Mouse (Mus musculus): ENCODE results near the gene Slc23a2.

Slc23a2 gene

DNA sequence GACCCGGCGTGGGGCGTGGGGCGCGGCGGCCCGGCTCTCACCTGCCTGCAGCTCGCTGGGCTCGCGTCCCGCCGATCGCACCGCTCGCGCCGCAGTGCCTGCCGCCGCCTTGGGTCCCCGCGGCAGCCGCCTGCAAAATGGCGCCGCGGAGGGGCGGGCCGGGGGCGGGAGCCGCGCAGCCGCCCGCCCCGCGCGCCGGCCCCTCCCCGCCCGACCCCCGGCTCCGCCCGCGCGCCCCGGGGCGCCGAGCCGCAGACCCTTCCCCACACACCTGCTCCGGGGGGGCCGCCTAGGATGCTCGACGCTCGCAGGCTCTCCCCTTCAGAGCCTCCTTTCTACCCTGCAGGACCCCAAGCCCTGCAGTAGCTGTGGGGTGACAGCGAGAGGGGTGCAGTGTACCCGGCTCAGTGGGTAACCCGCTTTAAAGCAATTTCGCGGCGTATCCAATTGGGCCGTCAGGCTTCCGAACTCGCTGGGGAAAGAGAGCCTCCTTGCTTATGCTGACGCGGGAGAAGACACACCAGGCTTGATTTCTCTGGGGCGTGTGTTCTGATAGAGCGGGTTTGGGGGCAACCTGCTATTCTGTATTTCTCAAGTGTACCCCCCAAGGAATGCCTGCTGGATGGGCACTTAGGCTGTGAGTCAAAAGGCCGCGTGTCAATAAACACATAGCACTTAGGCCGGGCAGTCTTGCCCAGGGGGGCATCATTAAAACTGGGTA, at the start of gene Slc23a2:
Gene Slc23a2, minus strand, starts transcription at position 138 of the 721 bp plus-strand sequence.
- peak; percentile 72 for DNase-seq

DNA sequence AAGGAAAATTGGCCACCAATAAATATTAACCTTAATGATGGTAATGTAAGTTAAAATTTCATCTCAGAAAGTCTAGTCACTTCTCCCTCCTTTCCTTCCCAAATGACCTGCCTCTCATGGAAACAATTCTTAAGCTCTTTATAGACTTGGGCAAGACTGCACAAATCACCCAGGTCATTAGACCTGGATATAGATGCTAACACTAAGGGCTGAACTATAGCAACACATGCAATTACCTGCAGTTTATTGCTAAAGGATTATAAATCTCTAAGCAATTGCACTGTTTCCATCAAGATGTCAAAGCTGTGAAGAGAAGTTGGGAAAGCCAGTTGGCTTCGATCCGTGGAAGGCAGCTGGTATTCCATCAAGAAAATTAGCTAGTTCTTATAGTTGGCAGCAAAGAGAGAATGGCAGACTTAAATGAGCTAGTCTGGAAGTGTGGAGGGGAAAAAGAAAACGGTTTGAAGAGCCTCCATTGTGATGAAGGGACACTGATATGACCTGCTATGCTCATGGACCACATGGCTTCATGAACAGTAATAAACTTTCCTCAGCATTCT, 45.8 kb upstream of the Slc23a2 start:
- no peak for DNase-seq

DNA sequence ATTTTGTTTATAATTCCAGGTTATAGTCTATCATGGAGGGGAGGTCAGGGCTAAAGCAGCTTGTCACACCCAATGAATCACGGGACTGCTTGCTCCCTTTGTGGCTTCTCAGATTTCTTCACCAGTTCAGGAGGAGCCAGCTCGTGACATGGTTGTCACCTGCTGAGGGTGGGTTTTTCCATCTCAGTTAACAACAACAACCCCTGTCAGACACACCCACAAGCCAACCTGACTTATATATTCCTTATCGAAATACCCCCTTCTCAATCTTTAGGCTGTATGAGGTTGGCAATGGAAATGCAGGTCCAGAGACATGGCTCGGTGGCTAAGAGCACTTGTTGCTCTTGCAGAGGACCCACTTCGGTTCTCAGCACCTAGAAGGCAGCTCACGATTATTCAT, 39.0 kb upstream of the Slc23a2 start:
- no peak for DNase-seq

DNA sequence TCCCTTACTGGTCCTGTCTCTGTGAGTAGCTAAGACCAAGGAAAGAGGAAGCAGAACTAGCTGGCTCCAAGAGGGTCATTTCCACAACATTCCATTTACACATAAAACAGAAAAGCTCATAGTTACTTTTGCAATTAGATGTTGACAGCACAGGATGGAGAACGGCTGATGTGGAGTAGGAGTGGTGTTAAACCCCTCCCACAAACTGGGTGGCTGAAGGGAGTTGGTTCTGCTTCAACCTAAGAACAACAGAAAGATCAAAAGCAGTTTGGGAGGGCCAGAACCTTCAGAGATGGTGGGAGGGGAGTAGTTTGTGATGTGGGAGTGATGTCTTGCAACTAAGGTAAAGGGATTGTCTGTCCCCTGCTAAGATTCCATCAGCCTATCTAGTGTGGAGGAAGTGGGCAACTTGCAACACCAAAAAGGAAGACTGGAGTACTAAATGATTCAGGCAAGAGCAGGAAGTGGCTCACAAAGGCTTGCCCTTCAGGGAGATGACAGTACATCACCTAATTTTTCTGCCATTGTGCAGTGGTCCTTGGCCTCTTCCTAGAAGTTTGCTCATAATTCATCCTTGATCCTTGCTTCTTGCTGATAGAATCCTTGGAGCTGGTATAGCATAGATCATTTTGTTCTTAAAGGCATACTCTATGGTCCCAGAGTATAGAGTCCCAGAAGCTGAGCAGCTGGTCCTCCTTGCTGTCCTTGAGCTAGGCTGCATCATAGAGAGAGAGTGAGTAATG, 35.7 kb upstream of the Slc23a2 start:
- no peak for DNase-seq

DNA sequence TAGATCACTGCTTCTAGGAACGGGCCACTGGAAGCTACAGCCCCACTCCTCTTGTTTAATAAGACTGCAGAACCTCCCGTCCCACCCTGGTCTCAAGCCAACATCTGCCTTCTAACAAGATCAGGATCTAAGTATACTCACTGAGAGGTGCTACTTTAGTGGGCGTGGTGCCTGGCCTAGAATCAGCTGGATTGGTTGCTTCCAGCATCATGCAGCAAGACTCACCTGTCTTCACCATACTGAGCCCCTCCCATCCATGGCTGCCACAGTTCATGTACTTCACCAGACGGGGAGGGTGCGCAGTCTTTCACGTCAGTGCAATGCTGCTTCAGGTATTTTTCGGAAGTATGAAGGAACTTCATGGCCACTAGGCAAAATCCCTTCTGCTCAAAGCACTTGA, 34.5 kb upstream of the Slc23a2 start:
- DNase-seq, result peak; percentile 10

DNA sequence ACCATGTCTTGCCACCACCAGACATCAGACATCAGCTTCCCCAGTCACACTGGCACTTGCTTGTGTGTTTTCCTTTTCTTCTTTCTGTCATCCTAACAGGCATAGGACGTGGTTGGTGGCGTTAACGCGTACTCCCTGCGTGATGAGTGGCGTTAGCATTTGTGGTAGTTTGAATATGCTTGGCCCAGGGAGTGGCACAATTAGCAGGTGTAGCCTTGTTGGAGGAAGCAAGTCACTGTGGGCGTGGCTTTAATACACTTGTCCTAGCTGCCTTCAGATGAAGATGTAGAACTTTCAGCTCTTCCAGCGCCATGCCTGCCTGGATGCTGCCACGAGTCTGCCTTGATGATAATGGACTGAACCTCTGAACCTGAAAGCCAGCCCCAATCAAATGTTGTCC, 32.5 kb upstream of the Slc23a2 start:
- DNase-seq, result no peak

DNA sequence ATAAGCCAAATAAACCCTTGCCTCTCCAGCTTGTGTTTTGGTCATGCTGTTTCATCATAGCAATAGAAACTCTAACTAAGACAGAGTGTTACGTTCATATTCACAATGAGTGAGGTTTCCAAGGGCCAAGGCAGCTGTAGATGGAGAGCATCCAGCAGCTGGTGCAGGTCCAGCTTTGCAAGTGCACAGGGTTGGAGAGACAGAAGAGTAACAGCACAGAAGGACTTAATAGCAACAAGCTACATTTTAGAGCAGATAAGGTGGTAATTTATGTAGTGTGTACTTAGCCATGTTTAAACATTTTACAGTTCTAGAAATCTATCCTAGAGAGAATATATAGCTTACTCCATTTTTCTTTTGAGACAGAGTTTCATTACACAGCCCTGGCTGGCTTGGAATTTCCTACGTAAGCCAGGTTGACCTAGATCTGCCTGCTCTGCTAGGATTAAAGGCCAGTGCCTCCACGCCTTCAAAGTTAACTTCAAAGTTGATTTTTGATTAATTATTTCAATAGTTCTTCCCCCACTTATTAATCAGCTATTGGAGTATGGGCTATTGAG, 31.5 kb upstream of the Slc23a2 start:
- DNase-seq, result no peak

DNA sequence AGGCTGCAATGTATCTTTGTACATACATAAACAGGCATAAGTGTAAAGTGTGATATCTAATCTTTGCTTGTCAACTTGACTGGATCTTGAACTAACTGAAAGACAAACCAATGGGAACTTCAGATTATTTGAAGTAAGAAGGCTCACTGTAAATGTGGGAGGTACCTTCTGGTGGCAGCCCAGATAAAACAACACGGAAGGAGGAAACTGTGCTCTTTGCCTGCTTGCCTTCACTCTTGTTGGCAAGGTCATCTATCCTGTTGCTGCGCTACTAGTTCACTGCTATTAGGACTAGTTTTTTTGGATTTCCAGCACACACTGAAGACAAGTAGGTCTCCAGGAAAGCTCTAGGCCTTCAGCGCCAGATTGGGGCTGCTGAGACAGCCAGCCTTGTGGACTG, 29.1 kb upstream of the Slc23a2 start:
- no peak for DNase-seq

DNA sequence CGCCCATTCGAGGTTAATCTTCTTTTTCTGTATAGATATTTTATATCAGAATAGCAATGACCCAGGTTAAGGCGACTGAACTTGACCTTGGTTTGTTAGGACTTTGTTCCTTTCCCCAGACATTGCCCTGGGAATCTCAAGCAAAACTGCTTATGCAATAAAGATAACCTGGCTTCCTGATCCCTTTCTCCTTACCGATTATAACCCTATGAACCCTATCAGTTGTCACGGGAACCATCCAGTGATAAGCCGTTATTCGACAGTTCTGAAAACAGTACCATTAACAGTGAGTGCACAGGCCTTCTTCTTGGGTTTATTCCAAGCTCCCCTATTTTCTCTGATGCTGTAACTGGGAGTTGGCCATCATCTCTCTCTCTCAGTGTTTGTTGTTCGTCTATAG, 27.0 kb upstream of the Slc23a2 start:
- no peak for DNase-seq

DNA sequence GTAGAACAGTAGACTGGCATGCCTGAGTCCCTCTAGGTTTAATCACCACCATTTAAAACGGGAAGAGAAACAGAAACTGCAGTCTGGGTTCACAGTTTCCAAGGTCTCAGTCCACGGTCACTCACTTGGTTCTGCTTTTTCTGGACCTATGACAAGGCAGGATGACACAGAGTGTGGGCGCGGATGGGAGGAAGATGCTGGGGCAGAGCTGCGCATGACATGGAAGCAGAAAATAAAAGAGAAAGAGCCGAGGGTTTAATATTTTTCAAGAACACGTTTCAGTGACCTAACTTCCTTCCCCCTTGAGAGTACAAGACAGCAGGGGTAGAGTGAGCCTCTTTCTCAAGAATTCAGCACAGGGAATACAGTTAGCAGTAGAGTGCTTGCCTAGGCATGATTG, 24.2 kb upstream of the Slc23a2 start:
- DNase-seq, result no peak

DNA sequence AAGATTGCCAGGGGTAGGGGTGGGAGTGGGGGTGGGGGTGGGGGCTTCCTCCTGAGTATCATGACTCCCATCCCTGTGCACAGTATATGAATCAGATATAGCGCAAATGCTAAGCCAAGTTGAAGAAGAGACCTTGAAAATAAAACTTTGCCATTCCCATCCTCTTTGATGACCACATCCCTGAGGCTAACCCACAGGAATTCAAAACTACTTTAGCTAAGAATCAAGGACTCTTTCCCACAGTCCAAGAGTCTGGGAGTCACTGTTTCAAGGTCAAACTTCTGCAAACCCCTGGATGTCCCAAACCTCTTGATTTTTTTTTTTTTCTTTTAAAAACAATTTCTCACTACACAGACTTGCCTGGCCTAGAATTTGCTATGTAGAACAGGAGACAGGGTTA, 18.7 kb upstream of the Slc23a2 start:
- no peak for DNase-seq

DNA sequence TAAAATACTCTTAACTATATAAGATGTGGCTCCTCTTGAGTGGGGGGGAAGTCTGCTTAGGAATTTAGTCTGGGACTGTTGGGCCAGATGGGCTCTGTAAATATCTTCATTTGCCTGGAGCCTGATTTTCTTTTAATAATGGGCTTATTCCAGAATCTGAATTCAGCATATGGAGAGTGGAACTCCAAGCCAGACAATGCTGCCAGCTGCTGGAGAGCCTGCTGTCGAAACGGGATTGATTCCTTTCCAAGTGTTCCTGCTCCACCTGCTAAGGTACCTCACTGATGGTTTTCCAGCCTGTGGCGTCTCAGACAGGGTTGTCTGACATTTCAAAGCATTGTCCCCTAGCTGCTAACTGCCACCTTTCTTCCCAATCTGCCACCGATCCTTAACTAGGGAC, 12.6 kb upstream of the Slc23a2 start:
- no peak for DNase-seq

DNA sequence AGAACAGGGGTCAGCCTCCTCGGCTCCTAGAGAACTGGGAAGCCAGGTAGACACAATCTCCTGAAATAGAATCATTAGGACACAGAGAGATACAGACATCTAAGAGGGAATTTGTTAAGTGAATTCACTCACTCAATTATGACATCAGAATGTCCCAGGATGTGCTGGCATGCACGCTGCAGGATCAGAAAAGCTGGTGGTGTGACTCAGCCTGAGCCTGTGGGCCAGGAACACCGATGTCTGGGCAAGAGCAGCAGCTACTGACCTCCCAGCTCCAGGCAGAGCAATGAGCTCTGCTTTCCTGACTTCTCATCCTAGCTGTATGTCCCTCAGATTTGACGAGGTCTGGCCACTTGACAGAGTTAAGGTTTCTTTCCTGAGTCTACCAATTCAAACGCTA, 7.8 kb upstream of the Slc23a2 start:
- no peak for DNase-seq

DNA sequence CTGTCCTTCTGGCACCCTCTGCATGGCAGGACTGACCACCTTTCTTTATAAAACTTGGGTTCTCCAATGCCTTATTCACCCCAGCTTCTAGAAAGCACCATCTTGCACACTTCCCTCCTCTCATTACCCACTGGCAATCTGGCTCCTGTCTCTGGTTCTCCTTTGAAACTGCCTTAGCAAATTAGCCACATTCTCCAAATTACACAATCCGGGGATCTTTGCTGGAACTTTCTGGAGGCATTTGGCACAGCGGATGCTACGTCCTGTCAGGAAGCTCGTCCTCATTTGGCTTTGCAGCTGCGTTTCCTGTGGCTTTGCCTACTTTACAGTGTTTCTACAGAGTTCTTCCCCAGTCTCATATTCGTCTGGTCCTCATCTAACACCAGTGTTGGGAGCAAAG, 6.7 kb upstream of the Slc23a2 start:
- DNase-seq, result no peak

DNA sequence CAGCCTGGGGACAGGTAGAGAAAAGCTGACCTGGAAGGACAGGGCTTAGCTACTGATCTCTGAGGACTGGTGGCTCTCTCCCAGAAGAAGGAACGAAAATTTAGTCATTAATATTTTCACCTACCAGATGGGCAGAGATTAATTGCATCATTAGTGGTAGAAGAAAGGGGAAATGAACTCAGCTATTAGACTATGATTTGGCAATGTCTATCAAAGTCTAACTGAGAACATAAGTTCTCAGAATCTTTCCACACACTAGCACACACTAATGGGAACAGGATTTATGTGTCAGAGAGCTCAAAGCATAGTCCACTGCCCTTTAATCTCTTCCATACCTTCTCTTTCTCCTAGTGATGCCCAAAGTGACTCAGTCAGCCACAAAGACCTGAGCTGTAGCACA, 6.0 kb upstream of the Slc23a2 start:
- DNase-seq, result no peak

DNA sequence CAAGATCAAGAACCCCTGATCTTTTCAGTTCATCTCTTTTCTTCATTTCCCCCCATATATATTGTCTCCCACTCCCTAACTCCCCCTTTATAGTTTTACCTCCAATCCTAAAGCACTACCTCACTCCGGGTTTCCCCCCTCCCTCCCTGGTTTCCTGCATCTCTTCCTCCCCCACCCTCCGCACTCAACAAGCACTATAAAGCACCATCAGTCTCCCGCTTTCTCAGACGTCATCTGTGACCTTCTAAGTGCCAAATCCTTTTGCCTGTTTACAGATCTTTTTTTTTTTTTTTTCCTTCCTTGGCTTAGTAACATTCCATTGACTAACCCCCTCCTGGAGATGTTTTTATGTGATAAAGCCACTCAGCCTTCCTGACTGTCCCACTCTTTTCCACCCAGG, 1.6 kb upstream of the Slc23a2 start:
- DNase-seq, result peak; percentile 34

DNA sequence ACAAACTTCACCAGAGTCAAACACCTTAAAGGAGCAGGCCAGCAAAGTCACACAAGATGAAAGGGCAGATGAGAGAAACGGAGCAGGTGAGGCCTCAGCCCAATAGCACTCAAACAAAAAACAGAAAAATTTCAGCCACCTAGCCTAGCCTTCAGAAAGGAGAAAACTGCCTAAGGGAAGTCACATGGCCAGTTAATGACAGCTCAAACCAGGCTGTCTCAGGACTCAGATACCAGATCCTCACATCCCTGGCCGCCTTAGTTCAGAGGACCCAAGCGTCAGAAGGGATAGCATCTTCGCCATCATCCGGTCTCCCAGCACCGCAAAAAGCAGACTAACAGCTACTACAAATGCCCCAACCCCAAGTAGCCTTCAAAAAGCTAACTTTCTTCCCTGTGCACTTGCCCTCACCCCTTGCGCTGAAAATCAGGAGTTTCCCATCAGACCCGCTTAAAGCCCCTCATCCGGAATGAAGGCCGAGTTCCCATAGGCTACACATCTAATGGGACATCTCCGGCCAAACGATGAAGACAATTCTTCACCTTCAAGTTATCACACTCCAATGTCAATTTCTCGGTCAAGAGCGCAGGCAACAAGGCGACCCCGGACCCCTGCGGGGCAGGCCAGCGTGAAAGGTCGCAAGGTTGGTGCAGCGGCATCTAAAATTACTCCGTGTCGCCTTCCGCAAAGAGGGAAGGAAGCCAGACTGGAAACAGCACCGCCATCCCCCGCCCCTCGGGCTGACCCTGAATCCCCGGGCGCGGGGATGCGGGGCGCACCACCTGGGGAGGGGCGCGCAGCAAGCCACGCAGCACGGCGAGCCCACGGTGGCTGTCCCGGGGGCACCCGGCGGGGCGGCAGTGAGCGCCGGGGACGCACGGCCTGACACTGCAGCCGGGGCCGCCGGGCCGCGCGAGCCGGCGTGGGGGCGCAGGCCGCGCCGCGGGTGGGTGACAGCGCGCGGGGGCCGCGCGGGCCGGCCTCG, 673 bp downstream of the Slc23a2 start:
- DNase-seq, result peak; percentile 54

DNA sequence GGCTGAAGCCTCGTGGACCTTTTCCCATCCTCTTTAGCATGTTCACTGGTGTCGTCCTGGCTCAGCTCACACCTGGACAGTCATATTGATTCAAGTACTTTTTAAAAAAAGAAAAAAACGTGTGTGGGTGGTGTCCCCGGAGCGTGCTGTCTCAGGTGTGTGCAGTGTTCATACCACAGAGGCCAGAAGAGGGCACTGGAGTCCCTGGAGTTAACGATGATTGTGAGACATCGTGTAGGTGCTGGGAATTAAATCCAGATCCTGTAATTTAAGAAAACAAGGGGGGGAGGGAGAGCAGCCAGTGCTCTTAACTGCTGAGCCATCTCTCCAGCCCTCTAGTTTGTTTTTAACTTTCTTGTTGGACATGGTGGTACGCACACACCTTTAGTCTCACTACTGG, 2.3 kb downstream of the Slc23a2 start:
- DNase-seq, result peak; percentile 19

DNA sequence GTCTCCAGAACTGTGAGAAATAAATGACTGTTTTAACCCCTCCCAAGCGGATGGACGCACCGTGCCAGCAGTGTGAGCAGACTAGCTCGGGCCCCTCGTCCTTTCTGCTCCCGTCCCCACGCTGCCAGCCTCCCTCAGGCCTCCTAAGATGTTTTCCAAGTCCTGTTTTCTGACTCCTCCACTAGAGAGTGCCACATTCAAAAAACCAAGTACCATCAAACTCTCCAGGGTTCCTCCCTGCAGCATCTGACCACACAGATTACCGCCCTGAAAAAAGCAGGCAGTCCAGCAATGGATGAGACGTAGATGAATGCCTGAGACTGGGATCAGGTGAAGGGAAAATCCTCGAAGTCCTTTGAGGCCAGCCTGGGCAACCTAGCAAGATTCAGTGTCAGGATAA, 4.4 kb downstream of the Slc23a2 start:
- DNase-seq, result no peak

DNA sequence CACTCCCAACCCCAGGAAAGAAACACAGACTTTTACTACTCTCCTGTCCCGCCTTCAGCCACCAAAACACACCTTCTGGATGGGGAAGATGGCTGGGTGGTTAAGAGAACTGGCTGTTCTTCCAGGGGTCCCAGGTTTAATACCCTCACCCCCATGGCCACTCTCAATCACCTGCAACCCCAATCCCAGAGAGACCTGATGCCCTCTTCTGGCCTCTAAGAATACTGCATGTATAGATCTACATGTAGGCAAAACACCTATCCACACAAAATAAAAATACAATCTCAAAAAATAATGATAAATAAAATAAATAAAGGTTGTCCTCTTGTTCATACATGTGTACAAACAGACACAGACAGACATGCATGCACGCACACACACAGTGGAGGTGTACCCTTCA, 5.8 kb downstream of the Slc23a2 start:
- no peak for DNase-seq

DNA sequence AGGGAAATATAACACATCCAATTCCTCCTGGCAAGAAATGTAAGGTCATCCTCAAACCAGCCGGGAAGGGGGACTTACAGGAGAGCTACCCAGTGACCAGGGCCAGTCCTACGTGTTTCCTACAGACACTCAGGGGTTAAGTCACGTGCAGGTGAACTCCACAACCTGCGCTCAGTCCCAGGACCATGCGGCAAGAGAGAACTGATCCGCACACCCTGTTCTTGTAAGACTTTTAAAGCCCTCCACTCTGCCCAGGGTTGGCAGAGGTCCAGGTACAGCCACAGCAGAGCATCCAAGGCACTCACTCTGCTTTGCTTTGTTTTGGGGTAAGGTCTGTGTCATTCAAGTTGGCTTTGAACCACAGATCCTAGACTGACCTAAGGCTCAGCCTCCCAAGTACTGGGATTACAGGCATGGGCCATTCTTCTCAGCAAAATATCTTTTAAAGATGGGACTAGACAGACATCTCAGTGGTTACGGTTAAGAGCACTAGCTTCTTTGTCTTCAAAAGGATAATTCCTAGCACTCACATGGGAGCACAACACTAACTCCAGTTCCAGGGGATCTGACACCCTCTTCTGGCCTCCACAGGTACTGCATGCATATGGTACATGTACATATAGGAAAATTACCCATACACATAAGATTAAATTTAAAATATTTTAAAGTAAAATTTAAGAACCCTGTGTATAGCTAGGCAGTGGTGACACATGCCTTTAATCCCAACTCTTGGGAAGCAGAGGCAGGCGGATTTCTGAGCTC, 8.9 kb downstream of the Slc23a2 start:
- peak; percentile 40 for DNase-seq

DNA sequence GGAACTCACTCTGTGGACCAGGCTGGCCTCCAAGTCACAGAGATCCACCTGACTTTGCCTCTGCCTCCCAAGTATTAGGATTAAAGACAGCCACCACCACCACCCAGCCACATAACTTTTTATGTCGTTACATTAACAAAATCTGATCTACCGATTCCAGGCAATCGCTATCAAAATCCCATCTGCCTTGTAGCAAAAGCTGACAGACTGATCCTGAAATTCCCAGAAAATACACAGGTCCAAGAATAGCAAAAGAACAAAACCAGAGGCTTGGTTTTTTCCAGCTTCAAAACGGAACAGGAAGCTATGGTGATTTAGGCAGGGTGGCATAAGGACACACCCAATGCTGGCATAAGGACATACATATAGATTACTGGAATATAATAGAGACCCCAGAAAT, 10.2 kb downstream of the Slc23a2 start:
- no peak for DNase-seq

All from thymus, postnatal 14 days (tissue).